Mouse (Mus musculus): Measurements from ENCODE around the gene Aak1.
"Not testable (repeated sequence)": the region's sequence is repeated elsewhere in the genome, so short reads cannot be mapped to it uniquely, and the experiment has no call there.

Gene Aak1

DNA sequence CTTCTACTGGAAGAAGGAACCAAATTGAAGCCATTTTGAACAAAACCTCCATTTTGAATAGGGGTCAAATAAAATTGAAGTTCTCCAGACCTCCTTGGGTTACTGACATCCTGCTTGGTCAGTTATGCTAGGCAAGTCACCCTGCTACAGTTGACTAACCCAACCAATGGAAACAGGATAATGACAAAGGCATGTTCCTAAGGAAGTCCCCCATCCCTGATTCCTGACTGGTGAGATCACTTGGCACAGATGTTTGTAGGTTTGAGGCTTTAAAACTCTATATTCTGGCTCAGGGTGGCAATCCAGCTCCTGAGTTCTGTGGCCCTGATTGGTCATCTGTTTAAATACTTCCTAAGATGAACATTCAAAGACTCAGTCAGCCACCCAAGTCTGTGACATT lies 156.3 kb downstream of the Aak1 start:
- no peaks in the 10 kb centered on the region; the same call in 1 of the 2 replicates for H3K36me3 ChIP-seq (ENCODE audit: insufficient read depth, low read length)
- TF ChIP-seq CTCF (conservative IDR thresholded peaks at IDR 0.05; ENCODE audit: low read length) = no peak
- no peak for TF ChIP-seq NANOG (IDR thresholded peaks at IDR 0.05; ENCODE audit: borderline replicate concordance, low read length)
- TF ChIP-seq POU5F1 (IDR thresholded peaks at IDR 0.05; ENCODE audit: borderline replicate concordance, low read length) = no peak
- H3K4me1 ChIP-seq (replicated peaks; ENCODE audit: low read depth, low read length) = peaks cover 35% of the 10 kb centered on the region
- H3K27me3 ChIP-seq (ENCODE audit: insufficient read depth, low read length) = no peaks in the 10 kb centered on the region
- no peaks in the 10 kb centered on the region for H3K9me3 ChIP-seq (ENCODE audit: low read length)
- H3K4me3 ChIP-seq (replicated peaks; ENCODE audit: low read length) = no peak overlapping the region

DNA sequence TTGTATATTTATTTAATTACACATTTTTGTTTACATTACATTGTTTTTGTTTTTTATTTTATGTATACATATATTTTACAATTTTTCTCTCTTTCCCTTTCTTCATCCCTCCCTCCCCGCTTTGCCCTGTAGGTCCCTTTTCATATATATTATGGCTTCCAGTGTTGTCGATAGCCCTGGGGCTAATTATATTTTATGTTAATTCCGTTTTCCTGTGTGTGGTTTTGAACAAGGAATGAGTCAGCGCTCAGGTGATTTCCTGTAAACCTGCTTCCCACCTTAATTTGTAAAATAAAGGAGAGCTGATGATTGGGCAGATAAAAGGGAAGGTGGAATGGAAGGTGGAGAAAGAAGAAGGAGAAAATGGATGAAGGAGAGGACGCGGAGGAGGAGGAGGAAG lies 159.6 kb downstream of the Aak1 start, which contains the start of gene Nfu1:
Gene Nfu1, plus strand, starts transcription at position 350 of the 400 bp plus-strand sequence.
- H3K4me3 ChIP-seq (replicated peaks; ENCODE audit: low read length) = peak within 1 kb of the TSS; percentile 99
- peaks cover 24% of the 10 kb centered on the region for H3K36me3 ChIP-seq (ENCODE audit: insufficient read depth, low read length)
- TF ChIP-seq CTCF (conservative IDR thresholded peaks at IDR 0.05; ENCODE audit: low read length) (no peak), POU5F1 (IDR thresholded peaks at IDR 0.05; ENCODE audit: borderline replicate concordance, low read length) (no peak), NANOG (IDR thresholded peaks at IDR 0.05; ENCODE audit: borderline replicate concordance, low read length) (no peak)
- H3K27me3 ChIP-seq (ENCODE audit: insufficient read depth, low read length) = no peaks in the 10 kb centered on the region
- H3K4me1 ChIP-seq (replicated peaks; ENCODE audit: low read depth, low read length) = peaks cover 51% of the 10 kb centered on the region
- no peaks in the 10 kb centered on the region for H3K9me3 ChIP-seq (ENCODE audit: low read length)

DNA sequence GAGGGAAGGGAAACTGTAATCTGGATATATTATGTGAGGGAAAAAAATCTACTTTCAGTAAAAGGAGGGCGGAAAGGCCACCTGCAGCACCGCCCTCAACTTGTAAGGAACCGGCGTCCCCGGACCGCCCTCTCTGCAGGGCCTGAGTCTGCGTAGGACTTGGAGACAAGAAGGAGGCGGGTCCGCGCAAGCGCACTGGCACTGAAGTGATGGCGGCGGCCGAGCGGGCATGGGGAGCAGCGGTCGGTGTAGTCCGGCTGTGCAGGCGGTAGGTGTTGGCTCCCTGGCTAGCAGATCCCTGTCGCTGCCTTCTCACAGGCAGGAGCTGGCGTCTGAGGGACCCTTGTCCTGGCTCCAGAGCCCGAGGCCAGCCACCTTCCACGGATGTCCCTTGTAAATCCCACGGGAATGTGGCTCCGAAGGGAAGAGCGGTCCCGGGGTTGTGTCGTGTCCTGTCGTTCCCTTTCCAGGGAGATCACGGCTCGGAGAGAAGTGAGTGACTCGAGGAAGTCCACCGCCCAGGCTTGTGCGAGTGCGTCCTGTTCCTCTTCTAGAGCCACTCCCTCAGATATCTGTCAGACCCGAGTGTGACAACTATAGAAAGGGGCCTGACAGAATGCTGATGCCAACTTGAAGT lies 160.5 kb downstream of the Aak1 start:
- peaks cover 32% of the 10 kb centered on the region for H3K36me3 ChIP-seq (ENCODE audit: insufficient read depth, low read length)
- H3K4me3 ChIP-seq (replicated peaks; ENCODE audit: low read length) = peak overlapping the region; percentile 99
- H3K9me3 ChIP-seq (ENCODE audit: low read length) = no peaks in the 10 kb centered on the region
- peaks cover 57% of the 10 kb centered on the region for H3K4me1 ChIP-seq (replicated peaks; ENCODE audit: low read depth, low read length)
- TF ChIP-seq NANOG (IDR thresholded peaks at IDR 0.05; ENCODE audit: borderline replicate concordance, low read length) = no peak
- TF ChIP-seq POU5F1 (IDR thresholded peaks at IDR 0.05; ENCODE audit: borderline replicate concordance, low read length) = no peak
- TF ChIP-seq CTCF (conservative IDR thresholded peaks at IDR 0.05; ENCODE audit: low read length) = no peak
- H3K27me3 ChIP-seq (ENCODE audit: insufficient read depth, low read length) = no peaks in the 10 kb centered on the region

DNA sequence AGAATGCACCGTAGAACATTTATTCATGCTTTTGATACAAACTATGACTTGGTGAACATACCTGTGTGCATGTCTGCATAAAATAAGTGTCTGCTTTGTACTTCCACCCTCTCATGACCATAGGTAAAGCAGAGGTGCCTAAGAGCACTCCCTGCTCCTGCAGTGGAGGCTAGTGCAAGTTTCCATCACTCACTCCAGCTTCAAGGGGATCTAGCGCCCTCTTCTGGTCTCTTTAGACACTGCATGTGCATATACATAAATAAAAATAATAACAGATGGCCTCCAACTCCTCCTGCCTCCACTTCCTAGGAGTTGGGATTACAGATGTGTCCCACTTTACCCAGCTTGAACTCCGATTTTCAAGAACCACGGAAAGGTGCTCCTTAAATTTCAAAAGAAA lies 167.6 kb downstream of the Aak1 start:
- peak; percentile 67 for TF ChIP-seq CTCF (conservative IDR thresholded peaks at IDR 0.05; ENCODE audit: low read length)
- no peak for TF ChIP-seq POU5F1 (IDR thresholded peaks at IDR 0.05; ENCODE audit: borderline replicate concordance, low read length)
- Histone ChIP-seq H3K4me1 (replicated peaks; ENCODE audit: low read depth, low read length) (peaks cover 42% of the 10 kb centered on the region), H3K9me3 (ENCODE audit: low read length) (no peaks in the 10 kb centered on the region), H3K36me3 (ENCODE audit: insufficient read depth, low read length) (peaks cover 94% of the 10 kb centered on the region), H3K27me3 (ENCODE audit: insufficient read depth, low read length) (no peaks in the 10 kb centered on the region), H3K4me3 (replicated peaks; ENCODE audit: low read length) (no peak overlapping the region)

DNA sequence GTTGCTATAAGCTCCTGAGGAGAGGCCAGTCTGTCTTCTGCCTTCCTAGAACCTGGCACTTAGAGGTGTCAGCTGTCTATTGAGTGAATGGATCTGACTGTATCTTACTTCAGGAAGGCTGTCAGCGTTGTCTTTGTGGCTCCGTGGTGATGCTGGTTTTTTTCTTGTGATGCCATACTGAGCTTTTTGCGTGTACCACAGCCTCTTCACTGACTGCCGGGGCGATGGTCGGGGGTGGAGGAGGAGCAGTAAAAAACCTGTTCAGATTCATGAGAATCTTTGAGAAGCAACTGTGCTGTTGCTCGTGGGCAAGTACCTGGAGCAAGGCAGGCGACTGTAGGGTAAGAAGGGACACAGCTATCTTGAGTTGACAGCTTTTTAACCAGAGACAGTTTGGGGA lies 169.6 kb downstream of the Aak1 start:
- peaks cover 90% of the 10 kb centered on the region for H3K36me3 ChIP-seq (ENCODE audit: insufficient read depth, low read length)
- H3K9me3 ChIP-seq (ENCODE audit: low read length) = no peaks in the 10 kb centered on the region
- no peak overlapping the region for H3K4me3 ChIP-seq (replicated peaks; ENCODE audit: low read length)
- TF ChIP-seq NANOG (IDR thresholded peaks at IDR 0.05; ENCODE audit: borderline replicate concordance, low read length) (no peak), POU5F1 (IDR thresholded peaks at IDR 0.05; ENCODE audit: borderline replicate concordance, low read length) (no peak), CTCF (conservative IDR thresholded peaks at IDR 0.05; ENCODE audit: low read length) (no peak)
- peaks cover 33% of the 10 kb centered on the region for H3K4me1 ChIP-seq (replicated peaks; ENCODE audit: low read depth, low read length)
- no peaks in the 10 kb centered on the region for H3K27me3 ChIP-seq (ENCODE audit: insufficient read depth, low read length)

DNA sequence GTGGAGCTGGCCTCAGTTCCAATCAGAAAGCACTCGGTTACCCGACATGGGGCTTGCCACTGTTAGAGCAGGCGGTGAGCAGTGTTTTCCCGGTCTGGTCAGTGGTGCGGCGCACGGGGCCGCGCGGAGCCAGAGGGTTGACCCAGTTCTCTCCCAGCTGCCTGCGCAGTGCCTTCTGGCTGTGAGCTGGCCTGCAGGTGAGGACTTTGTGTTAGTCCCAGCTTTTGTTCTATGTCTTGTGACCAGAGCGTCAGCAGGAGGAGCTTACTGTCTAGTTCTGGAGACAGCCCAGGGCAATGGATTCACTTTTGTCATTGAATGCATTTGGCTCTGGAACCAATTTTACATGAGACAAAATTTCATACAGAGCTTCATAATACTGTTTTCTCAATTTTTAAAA lies 172.5 kb downstream of the Aak1 start:
- H3K9me3 ChIP-seq (ENCODE audit: low read length) = no peaks in the 10 kb centered on the region
- H3K36me3 ChIP-seq (ENCODE audit: insufficient read depth, low read length) = peaks cover 91% of the 10 kb centered on the region
- H3K4me1 ChIP-seq (replicated peaks; ENCODE audit: low read depth, low read length) = peaks cover 40% of the 10 kb centered on the region
- no peak overlapping the region for H3K4me3 ChIP-seq (replicated peaks; ENCODE audit: low read length)
- TF ChIP-seq NANOG (IDR thresholded peaks at IDR 0.05; ENCODE audit: borderline replicate concordance, low read length) (no peak), CTCF (conservative IDR thresholded peaks at IDR 0.05; ENCODE audit: low read length) (no peak), POU5F1 (IDR thresholded peaks at IDR 0.05; ENCODE audit: borderline replicate concordance, low read length) (no peak)
- no peaks in the 10 kb centered on the region for H3K27me3 ChIP-seq (ENCODE audit: insufficient read depth, low read length)

DNA sequence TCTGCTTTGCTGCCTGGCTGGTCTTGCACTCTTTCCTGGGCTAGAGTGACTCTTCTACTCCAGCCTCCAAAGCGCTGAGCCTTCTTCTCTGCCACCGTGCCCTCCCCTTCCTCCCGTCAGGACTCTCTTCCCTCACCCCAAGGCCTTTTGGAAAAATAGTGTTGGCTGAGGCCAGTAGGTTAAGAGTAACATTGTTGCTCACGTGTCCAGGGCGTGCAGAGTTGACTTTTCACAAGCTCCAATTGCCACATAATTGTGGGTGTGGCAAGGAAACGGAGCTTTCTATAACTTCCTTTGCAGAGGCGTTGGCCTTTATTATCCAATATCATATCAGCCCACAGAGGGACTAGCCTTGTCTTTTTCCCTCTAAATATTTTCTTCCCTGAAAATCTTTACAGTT lies 177.7 kb downstream of the Aak1 start:
- TF ChIP-seq CTCF (conservative IDR thresholded peaks at IDR 0.05; ENCODE audit: low read length) (no peak), POU5F1 (IDR thresholded peaks at IDR 0.05; ENCODE audit: borderline replicate concordance, low read length) (no peak), NANOG (IDR thresholded peaks at IDR 0.05; ENCODE audit: borderline replicate concordance, low read length) (no peak)
- H3K9me3 ChIP-seq (ENCODE audit: low read length) = no peaks in the 10 kb centered on the region
- peaks cover 81% of the 10 kb centered on the region for H3K36me3 ChIP-seq (ENCODE audit: insufficient read depth, low read length)
- peaks cover 52% of the 10 kb centered on the region for H3K4me1 ChIP-seq (replicated peaks; ENCODE audit: low read depth, low read length)
- no peak overlapping the region for H3K4me3 ChIP-seq (replicated peaks; ENCODE audit: low read length)
- H3K27me3 ChIP-seq (ENCODE audit: insufficient read depth, low read length) = no peaks in the 10 kb centered on the region

DNA sequence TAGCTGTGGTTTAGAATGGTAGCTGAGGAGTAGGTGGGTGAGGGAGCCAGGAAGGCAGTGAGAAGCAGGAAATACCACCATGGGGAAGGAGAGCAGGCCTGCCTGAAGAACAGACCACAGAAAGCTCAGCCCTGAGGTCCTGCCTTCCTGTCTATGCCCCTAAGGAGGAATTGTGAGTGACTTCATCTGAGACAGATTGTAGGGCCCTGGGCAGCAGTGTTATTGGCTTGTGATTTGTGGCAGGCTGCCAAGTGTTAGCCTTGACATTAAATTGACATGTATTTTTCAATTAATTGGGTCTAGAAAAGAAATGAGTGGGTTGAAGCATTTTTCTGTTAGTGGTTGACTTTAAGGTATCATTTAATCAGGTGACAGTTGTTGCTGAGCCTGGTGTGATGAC lies 179.6 kb downstream of the Aak1 start:
- Histone ChIP-seq H3K36me3 (ENCODE audit: insufficient read depth, low read length) (peaks cover 65% of the 10 kb centered on the region), H3K27me3 (ENCODE audit: insufficient read depth, low read length) (no peaks in the 10 kb centered on the region), H3K4me3 (replicated peaks; ENCODE audit: low read length) (no peak overlapping the region), H3K9me3 (ENCODE audit: low read length) (no peaks in the 10 kb centered on the region), H3K4me1 (replicated peaks; ENCODE audit: low read depth, low read length) (peaks cover 44% of the 10 kb centered on the region)
- no peak for TF ChIP-seq POU5F1 (IDR thresholded peaks at IDR 0.05; ENCODE audit: borderline replicate concordance, low read length)
- no peak for TF ChIP-seq NANOG (IDR thresholded peaks at IDR 0.05; ENCODE audit: borderline replicate concordance, low read length)
- no peak for TF ChIP-seq CTCF (conservative IDR thresholded peaks at IDR 0.05; ENCODE audit: low read length)

DNA sequence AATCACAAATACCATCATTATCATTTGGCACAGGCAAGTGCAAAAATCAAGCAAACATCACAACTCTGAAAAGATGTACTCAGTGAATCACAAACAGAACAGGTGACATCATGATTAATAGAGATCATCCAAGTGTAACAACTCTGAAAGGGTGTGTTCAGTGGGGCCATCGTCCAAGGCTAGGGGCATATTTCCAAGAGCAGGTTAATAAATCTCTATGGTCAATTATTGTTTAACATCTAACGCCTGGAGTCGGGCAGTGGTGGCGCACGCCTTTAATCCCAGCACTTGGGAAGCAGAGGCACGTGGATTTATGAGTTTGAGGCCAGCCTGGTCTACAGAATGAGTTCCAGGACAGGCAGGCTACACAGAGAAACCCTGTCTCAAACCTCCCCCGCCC lies 182.0 kb downstream of the Aak1 start:
- H3K4me3 ChIP-seq (replicated peaks; ENCODE audit: low read length); H3K9me3 ChIP-seq (ENCODE audit: low read length); H3K27me3 ChIP-seq (ENCODE audit: insufficient read depth, low read length): not testable (repeated sequence)
- H3K36me3 ChIP-seq (ENCODE audit: insufficient read depth, low read length) = peaks cover 41% of the 10 kb centered on the region
- peaks cover 26% of the 10 kb centered on the region for H3K4me1 ChIP-seq (replicated peaks; ENCODE audit: low read depth, low read length)

Measured in E14TG2a.4 (cell line).